Mouse (Mus musculus): Measurements from ENCODE around the gene Auts2. TPM values are rescaled to one million over a fixed set of nuclear protein-coding genes. Genes with fewer than 3 reads are reported as not detected.

Auts2 gene
- polyA plus RNA-seq, 1 experiment from 2014 or later = 95.1 TPM

GRCm38 (mm10) chr5:132361276-132361675, 181.9 kb downstream of the Auts2 start:
- H3K27me3 ChIP-seq = no peaks in the 10 kb centered on the region
- no peak for ATAC-seq
- H3K9ac ChIP-seq = no peak overlapping the region
- H3K9me3 ChIP-seq (replicated peaks) = no peaks in the 10 kb centered on the region
- H3K27ac ChIP-seq = peak overlapping the region; percentile 44
- peaks cover 50% of the 10 kb centered on the region for H3K4me1 ChIP-seq
- H3K4me2 ChIP-seq = no peak overlapping the region
- H3K36me3 ChIP-seq (ENCODE audit: poor library complexity, severe bottlenecking) = no peaks in the 10 kb centered on the region
- WGBS = 76% methylated on average over 1 of the region's 1 CpGs
- no peak overlapping the region for H3K4me3 ChIP-seq

- H3K4me3 ChIP-seq = no peak overlapping the region
- WGBS = 80% methylated on average over 5 of the region's 5 CpGs
- no peaks in the 10 kb centered on the region for H3K36me3 ChIP-seq (ENCODE audit: poor library complexity, severe bottlenecking)
- no peak overlapping the region for H3K4me2 ChIP-seq
- no peaks in the 10 kb centered on the region for H3K27me3 ChIP-seq
- H3K4me1 ChIP-seq = peaks cover 32% of the 10 kb centered on the region
- no peak overlapping the region for H3K9ac ChIP-seq
- no peaks in the 10 kb centered on the region for H3K9me3 ChIP-seq (replicated peaks)
- H3K27ac ChIP-seq = no peak overlapping the region
- no peak for ATAC-seq
Measured at GRCm38 (mm10) chr5:132357726-132358125, 185.4 kb downstream of the Auts2 start.

- Histone ChIP-seq H3K4me1 (peaks cover 24% of the 10 kb centered on the region), H3K4me2 (no peak overlapping the region), H3K9me3 (replicated peaks) (no peaks in the 10 kb centered on the region), H3K9ac (no peak overlapping the region), H3K36me3 (ENCODE audit: poor library complexity, severe bottlenecking) (no peaks in the 10 kb centered on the region), H3K27ac (no peak overlapping the region), H3K4me3 (no peak overlapping the region), H3K27me3 (no peaks in the 10 kb centered on the region)
- ATAC-seq = no peak
- 92% methylated on average over 7 of the region's 7 CpGs for WGBS
Measured at GRCm38 (mm10) chr5:132355935-132356334, 187.2 kb downstream of the Auts2 start.

- Histone ChIP-seq H3K27me3 (no peaks in the 10 kb centered on the region), H3K9ac (no peak overlapping the region), H3K4me2 (no peak overlapping the region), H3K4me3 (no peak overlapping the region), H3K9me3 (replicated peaks) (no peaks in the 10 kb centered on the region; the same call in 1 of the 2 replicates), H3K4me1 (peaks cover 9% of the 10 kb centered on the region), H3K27ac (no peak overlapping the region), H3K36me3 (ENCODE audit: poor library complexity, severe bottlenecking) (no peaks in the 10 kb centered on the region)
- 77% methylated on average over 1 of the region's 1 CpGs for WGBS
- ATAC-seq = no peak
Measured at GRCm38 (mm10) chr5:132352437-132352836, 190.7 kb downstream of the Auts2 start.

GRCm38 (mm10) chr5:132351139-132351538, 192.0 kb downstream of the Auts2 start:
- no peaks in the 10 kb centered on the region for H3K27me3 ChIP-seq
- H3K4me2 ChIP-seq = no peak overlapping the region
- H3K9me3 ChIP-seq (replicated peaks) = no peaks in the 10 kb centered on the region; the same call in 1 of the 2 replicates
- no peak overlapping the region for H3K4me3 ChIP-seq
- no peak overlapping the region for H3K9ac ChIP-seq
- H3K4me1 ChIP-seq = peaks cover 9% of the 10 kb centered on the region
- no peaks in the 10 kb centered on the region for H3K36me3 ChIP-seq (ENCODE audit: poor library complexity, severe bottlenecking)
- ATAC-seq = no peak
- no peak overlapping the region for H3K27ac ChIP-seq

GRCm38 (mm10) chr5:132341315-132341714, 201.8 kb downstream of the Auts2 start:
- no peak overlapping the region for H3K27ac ChIP-seq
- H3K4me3 ChIP-seq = no peak overlapping the region
- H3K9me3 ChIP-seq (replicated peaks) = no peaks in the 10 kb centered on the region
- ATAC-seq = no peak
- peaks cover 32% of the 10 kb centered on the region for H3K4me1 ChIP-seq
- H3K36me3 ChIP-seq (ENCODE audit: poor library complexity, severe bottlenecking) = no peaks in the 10 kb centered on the region
- WGBS = 71% methylated on average over 3 of the region's 3 CpGs
- H3K9ac ChIP-seq = no peak overlapping the region
- no peaks in the 10 kb centered on the region for H3K27me3 ChIP-seq
- H3K4me2 ChIP-seq = no peak overlapping the region

- Histone ChIP-seq H3K4me3 (no peak overlapping the region), H3K27me3 (no peaks in the 10 kb centered on the region), H3K9me3 (replicated peaks) (no peaks in the 10 kb centered on the region), H3K9ac (no peak overlapping the region), H3K4me1 (peaks cover 68% of the 10 kb centered on the region), H3K4me2 (no peak overlapping the region), H3K27ac (no peak overlapping the region), H3K36me3 (ENCODE audit: poor library complexity, severe bottlenecking) (no peaks in the 10 kb centered on the region)
- 82% methylated on average over 3 of the region's 3 CpGs for WGBS
- ATAC-seq = no peak
Measured at GRCm38 (mm10) chr5:132337677-132338076, 205.5 kb downstream of the Auts2 start.

GRCm38 (mm10) chr5:132335719-132336118, 207.4 kb downstream of the Auts2 start:
- Histone ChIP-seq H3K4me3 (no peak overlapping the region), H3K36me3 (ENCODE audit: poor library complexity, severe bottlenecking) (no peaks in the 10 kb centered on the region), H3K4me2 (no peak overlapping the region), H3K27me3 (no peaks in the 10 kb centered on the region), H3K9ac (no peak overlapping the region), H3K4me1 (peaks cover 77% of the 10 kb centered on the region), H3K9me3 (replicated peaks) (no peaks in the 10 kb centered on the region), H3K27ac (no peak overlapping the region)
- ATAC-seq = no peak
- WGBS = 79% methylated on average over 4 of the region's 4 CpGs

- 76% methylated on average over 3 of the region's 3 CpGs for WGBS
- H3K36me3 ChIP-seq (ENCODE audit: poor library complexity, severe bottlenecking) = no peaks in the 10 kb centered on the region
- H3K9me3 ChIP-seq (replicated peaks) = no peaks in the 10 kb centered on the region
- H3K27ac ChIP-seq = no peak overlapping the region
- no peak for ATAC-seq
- no peak overlapping the region for H3K4me2 ChIP-seq
- no peaks in the 10 kb centered on the region for H3K27me3 ChIP-seq
- peaks cover 86% of the 10 kb centered on the region for H3K4me1 ChIP-seq
- no peak overlapping the region for H3K4me3 ChIP-seq
- H3K9ac ChIP-seq = no peak overlapping the region
Measured at GRCm38 (mm10) chr5:132334796-132335195, 208.3 kb downstream of the Auts2 start.

- H3K4me1 ChIP-seq = peaks cover 79% of the 10 kb centered on the region
Measured at GRCm38 (mm10) chr5:132333744-132334143, 209.4 kb downstream of the Auts2 start.

GRCm38 (mm10) chr5:132332521-132332920, 210.6 kb downstream of the Auts2 start:
- no peak for ATAC-seq
- Histone ChIP-seq H3K27ac (peak overlapping the region; percentile 37), H3K27me3 (no peaks in the 10 kb centered on the region), H3K36me3 (ENCODE audit: poor library complexity, severe bottlenecking) (no peaks in the 10 kb centered on the region), H3K4me2 (no peak overlapping the region), H3K4me1 (peaks cover 79% of the 10 kb centered on the region), H3K9me3 (replicated peaks) (no peaks in the 10 kb centered on the region), H3K9ac (no peak overlapping the region), H3K4me3 (no peak overlapping the region)
- 31% methylated on average over 4 of the region's 4 CpGs for WGBS

More at GRCm38 (mm10) chr5:132333744-132334143, 209.4 kb downstream of the Auts2 start:
- WGBS = 59% methylated on average over 2 of the region's 2 CpGs
- Histone ChIP-seq H3K9ac (no peak overlapping the region), H3K9me3 (replicated peaks) (no peaks in the 10 kb centered on the region), H3K27ac (no peak overlapping the region), H3K4me3 (no peak overlapping the region), H3K4me2 (no peak overlapping the region), H3K36me3 (ENCODE audit: poor library complexity, severe bottlenecking) (no peaks in the 10 kb centered on the region), H3K27me3 (no peaks in the 10 kb centered on the region)
- no peak for ATAC-seq

- Histone ChIP-seq H3K9ac (no peak overlapping the region), H3K4me1 (peaks cover 75% of the 10 kb centered on the region), H3K27ac (no peak overlapping the region), H3K4me2 (no peak overlapping the region), H3K4me3 (no peak overlapping the region), H3K9me3 (replicated peaks) (no peaks in the 10 kb centered on the region), H3K36me3 (ENCODE audit: poor library complexity, severe bottlenecking) (no peaks in the 10 kb centered on the region), H3K27me3 (no peaks in the 10 kb centered on the region)
- ATAC-seq = no peak
- WGBS = 37% methylated on average over 3 of the region's 3 CpGs
Measured at GRCm38 (mm10) chr5:132329171-132329936, 213.8 kb downstream of the Auts2 start.

Data from forebrain, embryonic 13.5 days (tissue).